ENCODE assay signal across 8 mouse cellular contexts in genomic region chr12:108221206-108221605, GRCm38 (mm10). TPM values are rescaled to one million over a fixed set of nuclear protein-coding genes. Genes with fewer than 3 reads are reported as not detected.
DNase-seq lines count a peak whose midpoint lies in the region; ATAC-seq and TF ChIP-seq lines count a peak whose summit lies in the region.

No protein-coding gene starts in this region.

- H3K9ac ChIP-seq in intestine, embryonic 14.5 days (ENCODE audit: low read length) = no peak overlapping the region
- no peak overlapping the region for H3K9ac ChIP-seq in intestine, embryonic 15.5 days
- no peak overlapping the region for H3K9ac ChIP-seq in limb, embryonic 15.5 days

- no peaks in the 10 kb centered on the region for H3K9me3 ChIP-seq in intestine, embryonic 14.5 days (ENCODE audit: control insufficient read depth, low read length)
- H3K9me3 ChIP-seq in intestine, embryonic 15.5 days = no peaks in the 10 kb centered on the region
- no peaks in the 10 kb centered on the region for H3K9me3 ChIP-seq in E14TG2a.4 (ENCODE audit: low read length)
- no peaks in the 10 kb centered on the region for H3K9me3 ChIP-seq in limb, embryonic 15.5 days

- no peak overlapping the region for H3K4me2 ChIP-seq in intestine, embryonic 14.5 days (ENCODE audit: low read length)
- no peak overlapping the region for H3K4me2 ChIP-seq in intestine, embryonic 15.5 days (replicated peaks)
- H3K4me2 ChIP-seq in limb, embryonic 15.5 days = no peak overlapping the region

- no peaks in the 10 kb centered on the region for H3K27me3 ChIP-seq in intestine, embryonic 14.5 days (replicated peaks; ENCODE audit: control insufficient read depth, insufficient read depth, low read length)
- no peaks in the 10 kb centered on the region for H3K27me3 ChIP-seq in intestine, embryonic 15.5 days (replicated peaks)
- no peaks in the 10 kb centered on the region for H3K27me3 ChIP-seq in E14TG2a.4 (ENCODE audit: insufficient read depth, low read length)
- no peaks in the 10 kb centered on the region for H3K27me3 ChIP-seq in limb, embryonic 15.5 days

- no peak overlapping the region for H3K4me3 ChIP-seq in intestine, embryonic 14.5 days (ENCODE audit: low read depth, low read length)
- no peak overlapping the region for H3K4me3 ChIP-seq in intestine, embryonic 15.5 days (replicated peaks)
- no peak overlapping the region for H3K4me3 ChIP-seq in E14TG2a.4 (replicated peaks; ENCODE audit: low read length)
- no peak overlapping the region for H3K4me3 ChIP-seq in limb, embryonic 15.5 days

- no peaks in the 10 kb centered on the region for H3K36me3 ChIP-seq in intestine, embryonic 14.5 days (ENCODE audit: control insufficient read depth, insufficient read depth, low read length)
- no peaks in the 10 kb centered on the region for H3K36me3 ChIP-seq in intestine, embryonic 15.5 days
- 0 out of 2 replicates have a peak, but pooled peaks cover 5% of the 10 kb centered on the region for H3K36me3 ChIP-seq in E14TG2a.4 (ENCODE audit: insufficient read depth, low read length)
- H3K36me3 ChIP-seq in limb, embryonic 15.5 days = no peaks in the 10 kb centered on the region

- intact Hi-C loops in left cerebral cortex, postnatal 25 days (cut with DNase I) = no loop called here

- ATAC-seq in intestine, embryonic 14.5 days (replicated peaks; ENCODE audit: low FRiP score, low TSS enrichment, low read depth) = 0 out of 2 replicates have a peak, but pooled peaks have one; percentile 12
- ATAC-seq in intestine, embryonic 15.5 days = no peak
- no peak for ATAC-seq in limb, embryonic 15.5 days (ENCODE audit: insufficient number of reproducible peaks, low FRiP score, low TSS enrichment, low read depth)

- 68% methylated on average over 10 of the region's 10 CpGs for WGBS in intestine, embryonic 14.5 days
- 53% methylated on average over 10 of the region's 10 CpGs for WGBS in intestine, embryonic 15.5 days
- 52% methylated on average over 10 of the region's 10 CpGs for WGBS in limb, embryonic 15.5 days

- H3K27ac ChIP-seq in intestine, embryonic 14.5 days (ENCODE audit: low read depth) = no peak overlapping the region
- H3K27ac ChIP-seq in intestine, embryonic 15.5 days = no peak overlapping the region
- peak overlapping the region; percentile 33; the same call in 1 of the 2 replicates for H3K27ac ChIP-seq in limb, embryonic 15.5 days

- DNase-seq in intestine, embryonic 14.5 days (ENCODE audit: low spot score) = no peak
- peak; percentile 45 for DNase-seq in embryo, embryonic 9.5 days (ENCODE audit: extremely low spot score)
- DNase-seq in adrenal gland, postnatal 36 days = no peak
- DNase-seq in left cerebral cortex, postnatal 25 days (ENCODE audit: low spot score in 2 of 2) = no peak
- no peak for DNase-seq in kidney, postnatal 25 days

- peak; percentile 11 for TF ChIP-seq CTCF in E14TG2a.4 (conservative IDR thresholded peaks at IDR 0.05; ENCODE audit: low read length)

- H3K4me1 ChIP-seq in intestine, embryonic 14.5 days (replicated peaks; ENCODE audit: control insufficient read depth, insufficient read depth, low read length) = peaks cover 36% of the 10 kb centered on the region
- H3K4me1 ChIP-seq in intestine, embryonic 15.5 days (replicated peaks) = peaks cover 52% of the 10 kb centered on the region
- peaks cover 88% of the 10 kb centered on the region for H3K4me1 ChIP-seq in E14TG2a.4 (replicated peaks; ENCODE audit: low read depth, low read length)
- H3K4me1 ChIP-seq in limb, embryonic 15.5 days = peaks cover 85% of the 10 kb centered on the region

RNA-seq across cellular contexts. Expression of gene Ccnk, which starts 41.8 kb away (rescaled TPM):
- polyA plus RNA-seq in intestine, embryonic 14.5 days (2014; fragmentation: Nextera tagmentation; extraction: Ambion mirVana) = 4.7 and 5.1 TPM in 2 replicates
- polyA plus RNA-seq in intestine, embryonic 15.5 days (2015; fragmentation: Nextera tagmentation; extraction: Ambion mirVana) = 2.8 and 3.8 TPM in 2 replicates
- 2.4 and 3.4 TPM in 2 replicates for polyA plus RNA-seq in limb, embryonic 15.5 days (2015; fragmentation: Nextera tagmentation; extraction: Ambion mirVana)
- 10 to 100 TPM; 26.6 to 32.9 TPM for total RNA-seq in adrenal gland, postnatal 36 days (2021)
- total RNA-seq in left cerebral cortex, postnatal 25 days (2021) = 10 to 100 TPM; 28.8 to 29.6 TPM

RNA-seq across cellular contexts. Expression of gene Setd3, which starts 42.1 kb away (rescaled TPM):
- polyA plus RNA-seq in intestine, embryonic 14.5 days (2014; fragmentation: Nextera tagmentation; extraction: Ambion mirVana) = 75.9 and 83.6 TPM in 2 replicates
- polyA plus RNA-seq in intestine, embryonic 15.5 days (2015; fragmentation: Nextera tagmentation; extraction: Ambion mirVana) = 91.7 and 97.9 TPM in 2 replicates
- 87.1 and 87.2 TPM in 2 replicates for polyA plus RNA-seq in limb, embryonic 15.5 days (2015; fragmentation: Nextera tagmentation; extraction: Ambion mirVana)
- total RNA-seq in adrenal gland, postnatal 36 days (2021) = 100 to 1,000 TPM; 108 to 126 TPM
- total RNA-seq in left cerebral cortex, postnatal 25 days (2021) = 100 to 1,000 TPM; 151 to 157 TPM

RNA-seq across cellular contexts. Expression of gene Ccdc85c, which starts 54.0 kb away (rescaled TPM):
- polyA plus RNA-seq in intestine, embryonic 14.5 days (2014; fragmentation: Nextera tagmentation; extraction: Ambion mirVana) = 10.9 and 11.2 TPM in 2 replicates
- polyA plus RNA-seq in intestine, embryonic 15.5 days (2015; fragmentation: Nextera tagmentation; extraction: Ambion mirVana) = 8.7 and 9.3 TPM in 2 replicates
- 4.2 and 4.7 TPM in 2 replicates for polyA plus RNA-seq in limb, embryonic 15.5 days (2015; fragmentation: Nextera tagmentation; extraction: Ambion mirVana)
- total RNA-seq in adrenal gland, postnatal 36 days (2021) = 10 to 100 TPM; 21.6 to 28.8 TPM
- 10 to 100 TPM; 74.7 to 76.9 TPM for total RNA-seq in left cerebral cortex, postnatal 25 days (2021)
